Mouse (Mus musculus) spleen, adult 10 weeks (tissue): ENCODE results near the gene Pax2. TPM values are rescaled to one million over a fixed set of nuclear protein-coding genes. Genes with fewer than 3 reads are reported as not detected.

Experiments
- polyA plus RNA-seq: library from polyadenylated mRNA; stranded (reverse); fragments of 350-450 nt; fragmentation: Illumina TruSeq; extraction: RNeasy Lipid Tissue Mini Kit (QIAGEN cat#74804); gene quantifications from one replicate; pipeline ENCODE4 v1.2.3, GENCODE M21; 2015; ENCODE audit warnings: low replicate concordance; ENCODE audit not compliant: insufficient read depth

The Pax2 gene
- polyA plus RNA-seq, result not detected

GRCm38 (mm10) chr19:44755693-44756420 lies at the start of gene Pax2:
TSS of gene Pax2 (plus strand) at chr19:44756045.

Other genes starting within 250 kb of the Pax2 start
- 1.5 TPM for gene Sec31b, start 210.2 kb upstream of the Pax2 start, polyA plus RNA-seq
- gene Gm20538, start 203.2 kb upstream of the Pax2 start, polyA plus RNA-seq, result 7.2 TPM
- gene Ndufb8, start 200.6 kb upstream of the Pax2 start, polyA plus RNA-seq, result 136 TPM
- 30.9 TPM for gene Hif1an, start 193.2 kb upstream of the Pax2 start, polyA plus RNA-seq
- gene Slf2, start 175.1 kb downstream of the Pax2 start, polyA plus RNA-seq, result 48.8 TPM
- 0.43 TPM for gene Sema4g, start 233.1 kb downstream of the Pax2 start, polyA plus RNA-seq
- gene Twnk, start 249.6 kb downstream of the Pax2 start, polyA plus RNA-seq, result 10.0 TPM